Comparison of ENCODE assay signal across 26 mouse cellular contexts in the genomic region with DNA sequence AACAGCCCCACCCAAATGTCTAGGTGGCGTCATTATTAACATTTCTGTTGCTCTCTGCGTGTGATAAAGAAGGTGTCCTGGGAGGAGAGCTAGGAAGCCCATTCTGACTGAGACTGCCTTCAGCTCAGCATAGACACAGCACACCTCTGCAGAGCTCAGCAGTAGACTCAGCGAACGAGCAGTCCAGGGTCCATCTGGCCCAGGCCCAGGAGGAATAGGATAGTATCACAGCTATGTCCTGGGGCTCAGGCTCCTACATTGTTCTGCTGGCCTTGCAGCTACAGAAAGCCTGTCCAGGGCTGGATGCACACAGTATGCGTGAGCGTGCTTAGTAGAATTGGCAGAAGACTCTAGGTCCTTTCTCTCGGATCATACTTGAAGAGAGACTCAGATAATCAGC.
A peak's percentile ranks its signal among the peaks of the same experiment; 100 is the strongest.
DNase-seq lines count a peak whose midpoint lies in the region; ATAC-seq lines count a peak whose summit lies in the region.
"Had no signal": no experiment of that assay in that cellular context is flagged by ENCODE, and none has a peak within 500 bp of the region (broad histone marks: within the 10 kb centered on the region; RNA-seq: fewer than 3 reads in every experiment).

No protein-coding gene starts in this region.

- H3K4me2 ChIP-seq in kidney, embryonic 15.5 days: no peak overlapping the region
- H3K4me2 ChIP-seq: forebrain, embryonic 13.5 days; heart, embryonic 11.5 days; hindbrain, embryonic 13.5 days had no signal

- H3K27me3 ChIP-seq in kidney, embryonic 15.5 days: no peaks in the 10 kb centered on the region
- H3K27me3 ChIP-seq: CH12.LX; forebrain, embryonic 13.5 days; hindbrain, embryonic 13.5 days; Patski had no signal

- no peak for ATAC-seq in kidney, embryonic 15.5 days (replicated peaks; ENCODE audit: low FRiP score)
- ATAC-seq: forebrain, embryonic 13.5 days; forebrain, postnatal 0 days; hindbrain, embryonic 16.5 days; Patski had no signal

- no peak overlapping the region for H3K27ac ChIP-seq in kidney, embryonic 15.5 days
- H3K27ac ChIP-seq: forebrain, embryonic 10.5 days; forebrain, embryonic 13.5 days; gastrocnemius, adult 2 months; hindbrain, embryonic 10.5 days; hindbrain, embryonic 13.5 days had no signal

- no peaks in the 10 kb centered on the region for H3K4me1 ChIP-seq in kidney, embryonic 15.5 days
- H3K4me1 ChIP-seq: forebrain, embryonic 13.5 days; hindbrain, embryonic 13.5 days had no signal

- H3K9me3 ChIP-seq in kidney, embryonic 15.5 days (replicated peaks): no peaks in the 10 kb centered on the region
- H3K9me3 ChIP-seq: forebrain, embryonic 10.5 days; forebrain, embryonic 13.5 days; hindbrain, embryonic 10.5 days; hindbrain, embryonic 13.5 days had no signal

- no peak overlapping the region for H3K4me3 ChIP-seq in kidney, embryonic 15.5 days (replicated peaks)
- H3K4me3 ChIP-seq: forebrain, embryonic 10.5 days; forebrain, embryonic 13.5 days; gastrocnemius, adult 2 months; hindbrain, embryonic 10.5 days; hindbrain, embryonic 13.5 days had no signal

- WGBS in kidney, embryonic 15.5 days: 91% methylated on average over 7 of the region's 7 CpGs

- no peaks in the 10 kb centered on the region for H3K36me3 ChIP-seq in kidney, embryonic 15.5 days
- H3K36me3 ChIP-seq: forebrain, embryonic 10.5 days; G1E; hindbrain, embryonic 10.5 days; hindbrain, embryonic 13.5 days had no signal

- peak; percentile 73 for DNase-seq in kidney, adult 18-20 months
- DNase-seq in kidney, adult 9 months: peak; percentile 81
- peak; percentile 83 to 90 for DNase-seq in kidney, postnatal 25 days
- no peak for DNase-seq in heart, postnatal 14 days
- no peak for DNase-seq in urinary bladder, adult 18-20 months (ENCODE audit: low spot score in 2 of 2)
- DNase-seq: adrenal gland, postnatal 10 days; adrenal gland, postnatal 36 days; B cell, adult 2 months; cerebellum, adult 18-20 months; cerebellum, adult 9-10 months; cerebellum, postnatal 14 days; forebrain, postnatal 0 days; gastrocnemius, adult 2 months; gastrocnemius, postnatal 14 days; heart, adult 11 months; heart, postnatal 36 days had no signal

- no peak overlapping the region for H3K9ac ChIP-seq in kidney, embryonic 15.5 days
- H3K9ac ChIP-seq: forebrain, embryonic 13.5 days; forebrain, postnatal 0 days; hindbrain, embryonic 13.5 days had no signal

- intact Hi-C loops in heart, postnatal 14 days (cut with DNase I): no loop called here

Comparison
In these comparisons a context has a peak if more than half of its experiments do, and no peak if none do; other contexts are left out.
1. DNase-seq: peak in kidney, adult 18-20 months (single experiment), kidney, adult 9 months (single experiment) and kidney, postnatal 25 days (2 of 2); none in heart, postnatal 14 days (0 of 2) and urinary bladder, adult 18-20 months (0 of 2).